Mouse (Mus musculus) gastrocnemius, postnatal 36 days (tissue): Measurements from ENCODE around the gene Prss56. TPM values are rescaled to one million over a fixed set of nuclear protein-coding genes. Genes with fewer than 3 reads are reported as not detected.

Experiments
- DNase-seq, 2 experiments: peaks; one replicate each; pipeline ENCODE4 v3.0.0; 2022
- intact Hi-C: fragments of 180-260 bp; cut with DNase I; formaldehyde crosslinking; loops from one replicate; pipeline ENCODE4 v1.15.1; 2025
- total RNA-seq, 2 experiments: library from RNA; stranded (reverse); gene quantifications; 2 replicates each; pipeline ENCODE4 v1.2.3; 2021

Prss56 gene
- total RNA-seq, 2 experiments from 2014 or later, result not detected

- DNase-seq, result no peak
- intact Hi-C loops, result loop anchor here (10.0 kb wide), 2 partner anchors 529 to 569 kb away; no protein-coding TSS in a partner anchor
Observed at GRCm38 (mm10) chr1:87183998-87184750, 1.1 kb downstream of the Prss56 start.

DNA sequence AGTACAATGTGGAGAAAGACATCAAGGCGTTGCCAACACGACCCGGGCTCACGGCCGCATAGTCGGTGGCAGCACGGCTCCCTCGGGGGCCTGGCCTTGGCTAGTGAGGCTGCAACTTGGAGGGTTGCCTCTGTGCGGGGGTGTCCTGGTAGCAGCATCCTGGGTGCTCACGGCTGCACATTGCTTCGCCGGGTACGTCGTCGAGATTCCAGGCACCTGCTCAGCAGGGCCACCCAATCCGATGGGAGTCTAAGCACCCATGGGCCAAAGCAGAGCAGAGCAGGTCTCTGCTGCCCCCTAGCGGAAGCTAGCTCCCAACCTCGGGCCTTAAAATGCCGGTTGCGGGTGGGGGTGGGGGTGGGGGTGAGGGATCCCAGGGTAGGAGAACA, 1.6 kb downstream of the Prss56 start:
- DNase-seq, result peak; percentile 47 to 55
- intact Hi-C loops, result loop anchor here (10.0 kb wide), 2 partner anchors 530 to 570 kb away; no protein-coding TSS in a partner anchor

DNA sequence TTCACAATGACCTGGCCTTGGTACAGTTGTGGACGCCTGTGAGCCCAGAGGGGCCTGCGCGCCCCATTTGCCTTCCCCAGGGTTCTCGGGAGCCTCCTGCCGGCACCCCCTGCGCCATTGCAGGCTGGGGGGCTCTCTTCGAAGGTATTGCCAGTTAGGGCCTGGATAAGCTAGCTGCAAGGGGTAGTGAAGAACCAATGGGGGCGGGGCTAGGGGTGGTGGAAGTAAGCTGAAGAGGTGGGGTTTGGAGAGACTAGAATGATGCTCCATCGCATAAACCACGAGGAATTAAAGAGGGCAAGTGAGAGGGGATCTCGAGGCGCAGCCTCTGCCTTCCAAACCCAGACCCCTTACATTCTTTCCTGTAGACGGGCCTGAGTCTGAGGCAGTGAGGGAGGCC, 2.4 kb downstream of the Prss56 start:
- intact Hi-C loops, result loop anchor here (10.0 kb wide), 2 partner anchors 531 to 571 kb away; no protein-coding TSS in a partner anchor
- DNase-seq, result no peak

GRCm38 (mm10) chr1:87186261-87187036, 3.3 kb downstream of the Prss56 start:
- DNase-seq, result no peak
- intact Hi-C loops, result loop anchor here (10.0 kb wide), 2 partner anchors 532 to 572 kb away; no protein-coding TSS in a partner anchor

GRCm38 (mm10) chr1:87187037-87187355, 3.9 kb downstream of the Prss56 start:
- peak; percentile 48 to 58 for DNase-seq

DNA sequence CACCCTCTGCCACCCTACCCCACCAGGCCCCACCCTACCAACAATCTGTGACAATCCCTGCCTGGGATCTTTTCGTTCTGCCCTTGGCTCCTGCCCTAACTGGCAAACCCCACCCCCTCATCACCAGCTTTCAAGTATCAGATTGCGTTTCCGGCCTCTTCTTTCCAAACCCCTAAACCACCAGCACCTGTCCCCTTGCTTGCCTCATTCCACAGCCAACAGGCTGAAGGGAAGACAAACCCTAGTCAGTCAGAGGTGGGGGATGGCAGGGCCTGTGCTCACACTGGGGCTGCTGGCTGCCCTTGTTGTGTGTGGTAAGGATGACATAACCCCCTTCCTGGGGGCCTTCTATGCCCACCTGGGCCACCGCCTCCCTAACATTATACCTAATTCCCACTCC, 7.3 kb downstream of the Prss56 start, which contains the start of gene Chrnd:
Gene Chrnd, plus strand, starts transcription at position 179 of the 400 bp plus-strand sequence.
- intact Hi-C loops, result no loop called here

More at GRCm38 (mm10) chr1:87187037-87187355, 3.9 kb downstream of the Prss56 start:
- intact Hi-C loops, result loop anchor here (10.0 kb wide), 2 partner anchors 532 to 572 kb away; no protein-coding TSS in a partner anchor

GRCm38 (mm10) chr1:87197296-87197695, 14.2 kb downstream of the Prss56 start:
- intact Hi-C loops, result no loop called here
- no peak for DNase-seq

More for the DNA sequence above, 7.3 kb downstream of the Prss56 start, which contains the start of gene Chrnd:
- no peak for DNase-seq

DNA sequence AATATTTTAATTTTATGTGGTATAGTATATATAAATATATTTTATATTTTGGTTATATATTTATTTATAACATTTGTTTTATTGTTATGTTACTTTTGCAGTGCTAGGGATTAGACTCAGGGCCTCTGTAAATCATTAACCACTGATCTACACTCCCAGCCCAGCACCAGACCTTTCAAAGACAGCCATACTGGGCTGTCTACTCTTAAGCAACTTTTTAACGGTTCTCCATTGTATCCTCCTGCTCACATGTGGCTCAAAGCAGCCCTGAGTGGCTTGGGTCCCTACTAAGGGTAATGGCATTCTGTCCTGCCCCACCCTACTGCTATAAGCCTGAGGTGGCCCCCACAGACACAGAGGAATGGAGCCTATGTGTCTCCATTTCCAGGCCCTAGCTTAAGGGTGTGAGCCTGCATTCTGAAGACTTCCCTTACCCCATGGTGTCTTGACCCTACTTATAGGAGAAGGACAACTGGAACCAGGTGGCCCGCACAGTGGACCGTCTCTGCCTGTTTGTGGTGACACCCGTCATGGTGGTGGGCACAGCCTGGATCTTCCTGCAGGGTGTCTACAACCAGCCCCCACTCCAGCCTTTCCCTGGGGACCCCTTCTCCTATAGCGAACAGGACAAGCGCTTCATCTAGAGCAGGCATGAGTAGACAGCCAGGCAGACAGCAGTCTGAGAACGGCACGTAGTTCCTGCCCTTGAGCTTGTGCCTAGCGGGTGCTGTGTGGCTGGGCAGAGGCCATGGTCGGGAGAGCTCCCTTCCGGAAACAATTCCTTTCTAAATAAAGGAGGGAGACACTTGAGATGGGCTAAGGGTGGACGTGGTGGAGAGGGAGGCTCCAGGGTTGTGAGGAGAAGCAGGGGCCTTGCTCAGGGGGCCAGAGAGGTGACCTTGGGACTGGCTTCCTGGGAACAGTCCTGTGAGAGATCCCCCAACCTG, 15.3 kb downstream of the Prss56 start:
- intact Hi-C loops, result no loop called here
- DNase-seq, result no peak

- intact Hi-C loops, result no loop called here
- no peak for DNase-seq
Observed at GRCm38 (mm10) chr1:87200811-87201210, 17.7 kb downstream of the Prss56 start.

- DNase-seq, result no peak
- intact Hi-C loops, result no loop called here
Observed at GRCm38 (mm10) chr1:87201848-87202247, 18.7 kb downstream of the Prss56 start.

DNA sequence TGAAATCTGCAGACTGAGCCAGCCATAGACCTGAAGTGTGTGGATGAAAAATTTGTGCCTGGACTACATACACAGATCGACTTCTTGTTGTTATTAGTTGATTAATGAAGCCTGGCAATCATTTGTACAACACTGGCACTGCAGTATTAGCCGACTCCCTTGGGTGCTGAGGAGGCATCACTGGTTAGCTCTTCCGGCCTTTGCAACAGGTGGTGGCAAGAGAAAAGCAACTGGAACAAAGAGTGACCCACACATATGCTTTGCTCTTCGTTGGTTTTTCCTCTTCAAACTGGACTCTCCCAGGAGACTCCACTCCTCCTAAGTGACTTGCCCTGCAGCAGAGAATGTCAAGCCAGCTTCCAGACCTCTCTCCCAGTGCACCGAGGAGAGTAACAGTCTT, 20.7 kb downstream of the Prss56 start:
- intact Hi-C loops, result no loop called here
- no peak for DNase-seq

DNA sequence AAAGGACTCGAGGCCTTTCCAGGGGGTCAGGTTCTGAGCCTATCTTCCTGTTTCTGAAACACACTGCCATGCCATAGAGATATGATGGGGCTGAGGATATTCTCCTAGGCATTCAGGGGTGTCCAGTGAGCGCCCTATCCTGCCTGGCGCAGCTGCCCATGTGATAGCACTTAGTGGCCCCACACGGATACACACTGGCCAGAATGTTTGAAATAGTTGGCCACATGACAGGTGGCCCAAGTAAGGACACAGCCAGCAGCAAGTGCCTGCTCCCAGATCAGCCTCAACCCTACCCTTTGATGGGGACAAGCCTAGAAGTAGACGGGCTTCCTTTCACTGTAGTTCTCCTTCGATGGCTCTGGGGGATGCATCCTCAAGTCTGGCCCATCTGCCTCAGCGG, 21.4 kb downstream of the Prss56 start, which contains the start of gene Chrng:
Gene Chrng, plus strand, starts transcription at position 193 of the 400 bp plus-strand sequence.
- DNase-seq, result no peak

GRCm38 (mm10) chr1:87205038-87205437, 21.9 kb downstream of the Prss56 start:
- no peak for DNase-seq
- intact Hi-C loops, result no loop called here

More for the DNA sequence above, 21.4 kb downstream of the Prss56 start, which contains the start of gene Chrng:
- intact Hi-C loops, result no loop called here

GRCm38 (mm10) chr1:87205502-87205901, 22.4 kb downstream of the Prss56 start:
- no peak for DNase-seq
- intact Hi-C loops, result no loop called here

DNA sequence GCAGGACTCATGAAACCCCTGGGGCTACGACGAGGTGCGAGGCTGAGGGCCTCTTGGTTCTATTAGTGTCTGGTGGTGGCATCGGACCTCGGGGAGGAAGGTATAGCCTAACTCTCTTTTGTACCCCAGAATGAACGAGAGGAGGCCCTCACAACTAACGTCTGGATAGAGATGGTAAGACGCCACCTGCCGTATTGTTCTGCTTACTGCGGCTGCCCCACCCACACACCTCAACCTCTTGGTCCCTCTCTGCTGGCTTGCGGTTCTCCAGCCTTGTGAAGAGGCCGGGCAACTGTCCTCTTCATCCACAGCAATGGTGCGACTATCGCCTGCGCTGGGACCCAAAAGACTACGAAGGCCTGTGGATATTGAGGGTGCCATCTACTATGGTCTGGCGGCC, 23.2 kb downstream of the Prss56 start:
- intact Hi-C loops, result no loop called here
- DNase-seq, result no peak

- DNase-seq, result no peak
- intact Hi-C loops, result no loop called here
Observed at GRCm38 (mm10) chr1:87211431-87211830, 28.3 kb downstream of the Prss56 start.

DNA sequence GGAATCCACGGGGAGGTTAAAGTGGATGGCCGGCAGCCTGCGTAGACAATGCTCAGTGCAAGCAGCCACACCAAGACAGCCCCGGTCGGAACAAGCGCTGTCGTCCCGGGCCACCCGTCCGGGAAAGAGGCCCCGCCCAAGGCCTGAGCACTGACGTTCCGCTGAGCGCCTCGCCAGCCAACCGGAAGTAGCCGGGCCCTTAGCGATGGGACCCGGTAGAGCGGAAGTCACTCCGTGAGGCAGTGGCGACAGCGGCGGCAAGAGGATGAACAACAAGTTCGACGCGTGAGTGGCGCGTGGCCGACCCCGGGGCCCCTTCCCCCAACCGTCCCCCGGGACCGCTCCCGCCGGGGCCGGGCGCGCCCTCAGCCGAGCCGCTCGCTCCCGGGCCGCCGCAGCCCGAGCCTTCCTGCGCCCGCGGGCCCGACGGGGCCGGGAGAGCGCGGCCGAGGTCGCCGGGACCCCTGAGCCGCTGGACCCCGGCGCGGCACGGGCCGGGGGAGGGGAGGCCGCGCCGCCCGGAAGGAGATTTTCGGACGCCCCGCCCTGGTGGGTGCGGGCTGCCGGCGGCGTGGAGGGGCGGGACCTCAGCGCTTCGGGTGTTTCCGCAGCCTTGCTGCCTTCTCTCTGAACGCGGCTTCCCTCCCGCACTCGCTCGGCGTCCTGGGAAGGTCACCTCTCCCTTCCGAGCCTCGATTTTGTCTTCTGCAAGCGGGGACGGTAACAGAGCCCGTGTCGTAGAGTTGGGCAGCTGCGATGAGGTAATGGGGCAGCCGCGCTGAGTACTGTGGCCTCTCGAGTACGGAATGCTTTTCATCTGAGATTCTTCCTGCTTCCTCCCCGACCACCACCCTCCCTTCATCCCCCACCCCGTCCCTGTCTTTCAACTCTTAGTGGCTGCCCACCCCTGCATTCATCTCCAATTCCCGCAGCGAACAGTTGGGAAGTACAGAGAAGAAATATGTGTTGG, 30.9 kb downstream of the Prss56 start, which contains the start of gene Eif4e2:
Gene Eif4e2, plus strand, starts transcription at position 180 of the 970 bp plus-strand sequence.
- intact Hi-C loops, result no loop called here

DNA sequence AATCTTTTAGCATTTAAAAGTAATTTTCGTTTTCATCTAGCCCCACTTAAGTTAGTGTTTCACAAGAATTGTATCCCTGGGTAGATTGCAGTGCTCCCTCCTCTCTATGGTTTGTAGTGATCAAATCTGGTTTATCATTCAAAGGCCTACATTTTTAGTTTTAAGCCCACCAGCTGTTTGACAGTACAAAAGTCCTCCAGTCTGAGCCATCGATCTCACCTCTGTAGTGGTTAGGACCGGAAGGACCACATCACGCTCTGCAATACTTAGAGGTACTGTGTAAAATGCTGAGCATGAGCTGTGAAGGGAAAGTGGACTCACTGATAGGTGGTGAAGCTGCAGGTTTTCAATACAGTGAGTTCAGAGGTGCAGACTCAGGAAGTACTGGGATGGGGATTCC, 31.6 kb downstream of the Prss56 start:
- intact Hi-C loops, result no loop called here

More for the DNA sequence above, 30.9 kb downstream of the Prss56 start, which contains the start of gene Eif4e2:
- peak; percentile 90 to 95 for DNase-seq

DNA sequence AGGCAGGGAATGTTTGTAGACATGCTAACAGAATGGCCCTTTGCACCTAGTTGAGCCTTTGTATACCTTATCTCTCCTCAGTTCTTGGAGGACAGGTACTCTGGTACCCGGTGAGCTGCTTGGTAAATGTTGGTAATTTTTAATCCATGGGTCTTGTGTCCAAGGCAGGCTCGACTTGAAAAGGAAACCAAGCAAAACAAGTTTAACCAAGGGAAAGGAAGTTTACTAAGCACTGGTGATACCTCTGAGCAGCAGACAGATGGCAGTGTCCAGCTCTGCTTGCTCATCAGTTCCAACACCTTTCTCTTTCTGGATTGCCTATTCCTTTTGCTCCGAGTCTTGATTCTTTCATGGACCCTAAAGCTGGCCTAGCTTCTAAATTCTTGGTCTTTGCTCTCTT, 34.8 kb downstream of the Prss56 start:
- no peak for DNase-seq
- intact Hi-C loops, result no loop called here

More for the DNA sequence above, 31.6 kb downstream of the Prss56 start:
- DNase-seq, result no peak
